Mouse (Mus musculus) midbrain, embryonic 15.5 days (tissue): Measurements from ENCODE around the gene Lemd2. TPM values are rescaled to one million over a fixed set of nuclear protein-coding genes. Genes with fewer than 3 reads are reported as not detected.

Source experiments
- ATAC-seq: fragments of 200-750 bp; cut with Nextera tagmentation; replicated peaks from 2 replicates; pipeline ENCODE4 v1.8.0; 2017; ENCODE audit warnings: moderate TSS enrichment
- H3K27ac ChIP-seq: fragments of 300-500 bp; sonication (generic); 2 replicates; pipeline ENCODE4 v1.5.1; 2015; ENCODE audit warnings: mild to moderate bottlenecking, inconsistent platforms
- H3K27me3 ChIP-seq: fragments of 300-500 bp; sonication (generic); replicated peaks from 2 replicates; pipeline ENCODE4 v1.6.1; 2015; ENCODE audit warnings: inconsistent platforms
- H3K36me3 ChIP-seq: fragments of 300-500 bp; sonication (generic); replicated peaks from 2 replicates; pipeline ENCODE4 v1.6.1; 2015; ENCODE audit warnings: inconsistent platforms
- H3K4me1 ChIP-seq: fragments of 300-500 bp; sonication (generic); 2 replicates; pipeline ENCODE4 v1.6.1; 2015; ENCODE audit warnings: inconsistent platforms
- H3K4me2 ChIP-seq: fragments of 300-500 bp; sonication (generic); 2 replicates; pipeline ENCODE4 v1.6.1; 2015; ENCODE audit warnings: inconsistent platforms, mild to moderate bottlenecking, moderate library complexity
- H3K4me3 ChIP-seq: fragments of 300-500 bp; sonication (generic); 2 replicates; pipeline ENCODE4 v1.5.1; 2015; ENCODE audit warnings: mild to moderate bottlenecking, inconsistent platforms
- H3K9ac ChIP-seq: fragments of 300-500 bp; sonication (generic); 2 replicates; pipeline ENCODE4 v1.6.1; 2015; ENCODE audit warnings: mild to moderate bottlenecking, inconsistent platforms
- H3K9me3 ChIP-seq: fragments of 300-500 bp; sonication (generic); 2 replicates; pipeline ENCODE4 v1.6.1; 2016; ENCODE audit warnings: inconsistent platforms
- WGBS: fragments of 180-500 bp; shearing (Covaris S2); methylation state at CpG from one replicate; pipeline ENCODE4 v1.1.7; 2015; ENCODE audit warnings: mixed read lengths; 5-methylcytosine and 5-hydroxymethylcytosine counted together
- polyA plus RNA-seq: library from polyadenylated mRNA; unstranded; fragments of >200 nt; fragmentation: Nextera tagmentation; extraction: Ambion mirVana; gene quantifications from 2 replicates; pipeline ENCODE4 v1.2.1, GENCODE M21; 2015

Gene Lemd2
- polyA plus RNA-seq, 1 experiment from 2014 or later, result 26.7 TPM

DNA sequence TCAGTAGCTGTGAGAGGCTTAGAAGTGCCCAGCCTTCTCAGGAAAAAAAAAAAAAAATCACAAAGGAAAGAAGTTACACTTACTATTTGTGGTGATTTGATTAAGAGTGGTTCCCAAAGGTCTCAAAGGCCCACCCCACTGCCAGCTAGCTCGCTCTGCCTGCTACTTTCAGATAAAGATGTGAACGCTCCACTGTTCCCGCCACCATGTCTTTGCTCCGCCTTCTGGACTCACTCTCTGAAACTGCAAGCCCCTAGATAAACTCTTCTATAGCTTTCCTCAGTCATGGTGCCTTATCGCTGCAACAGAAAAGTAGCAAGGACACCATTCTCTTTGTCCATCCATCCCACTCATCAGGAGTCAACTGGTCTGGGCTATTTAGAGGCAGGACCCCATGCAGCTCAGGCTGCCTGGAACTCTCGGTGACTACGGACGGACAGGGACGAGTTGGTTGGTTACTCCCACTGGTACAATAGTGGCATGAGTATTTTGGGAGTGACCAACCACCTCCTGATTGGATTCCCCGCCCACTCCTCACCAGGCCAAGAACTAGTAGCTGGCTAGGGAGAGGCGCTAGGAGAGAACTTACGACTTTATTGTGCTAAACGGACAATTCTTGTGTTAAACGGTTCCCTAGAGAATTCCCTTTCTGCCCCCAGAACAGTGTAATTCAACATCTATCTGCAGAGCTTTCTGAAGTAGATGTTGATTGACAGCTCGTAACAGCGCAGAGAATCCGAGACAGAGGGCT lies 25.7 kb downstream of the Lemd2 start:
- 90% methylated on average over 17 of the region's 17 CpGs for WGBS
- ATAC-seq, result no peak
- H3K36me3 ChIP-seq, result no peaks in the 10 kb centered on the region

DNA sequence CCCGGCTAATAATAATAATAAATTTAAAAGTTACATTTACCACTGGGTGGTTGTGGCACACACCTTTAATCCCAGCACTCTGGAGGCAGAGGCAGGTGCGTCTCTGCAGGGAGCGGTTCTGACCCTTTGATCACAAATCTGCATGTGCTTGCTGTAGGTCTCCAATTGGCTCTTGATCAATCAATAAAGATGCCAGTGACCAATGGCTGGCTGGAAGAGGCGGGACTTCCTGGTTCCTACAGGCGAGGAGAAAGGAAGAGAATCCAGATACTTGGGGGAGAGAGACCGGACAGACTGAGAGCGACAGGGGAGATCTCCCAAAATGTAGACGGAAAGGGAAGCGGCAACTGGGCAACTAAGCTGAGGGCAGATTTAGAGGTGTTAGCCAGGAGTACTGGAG lies 26.2 kb downstream of the Lemd2 start:
- Histone ChIP-seq H3K27ac (no peak overlapping the region), H3K4me2 (no peak overlapping the region), H3K4me1 (peaks cover 13% of the 10 kb centered on the region), H3K9ac (no peak overlapping the region), H3K9me3 (no peaks in the 10 kb centered on the region), H3K27me3 (no peaks in the 10 kb centered on the region), H3K4me3 (no peak overlapping the region), H3K36me3 (no peaks in the 10 kb centered on the region)
- WGBS, result 94% methylated on average over 9 of the region's 9 CpGs
- ATAC-seq, result no peak

More for the DNA sequence above, 25.7 kb downstream of the Lemd2 start:
- Histone ChIP-seq H3K27ac (no peak overlapping the region), H3K27me3 (no peaks in the 10 kb centered on the region), H3K4me2 (no peak overlapping the region), H3K9me3 (no peaks in the 10 kb centered on the region), H3K4me3 (no peak overlapping the region), H3K4me1 (peaks cover 13% of the 10 kb centered on the region), H3K9ac (no peak overlapping the region)

DNA sequence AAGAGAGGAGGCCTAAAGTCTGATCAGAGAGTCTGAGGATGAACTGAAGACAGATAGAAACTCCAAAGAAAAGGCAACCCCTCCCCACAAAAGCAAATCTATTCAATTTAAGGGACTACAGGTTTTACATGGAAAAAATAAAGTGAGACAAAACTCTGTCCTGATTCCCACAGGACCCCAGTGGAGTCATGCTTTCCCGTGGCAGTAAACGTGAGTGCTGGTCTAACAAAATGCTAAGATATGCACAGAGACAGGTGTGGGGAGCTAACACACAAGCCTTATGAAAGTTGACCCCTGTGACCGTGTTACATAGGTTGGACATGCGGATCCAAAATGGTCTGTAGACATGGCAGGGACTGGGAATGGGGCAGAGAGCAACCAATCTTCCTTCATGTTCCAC lies 27.5 kb downstream of the Lemd2 start:
- Histone ChIP-seq H3K36me3 (no peaks in the 10 kb centered on the region), H3K9me3 (no peaks in the 10 kb centered on the region), H3K4me1 (peaks cover 13% of the 10 kb centered on the region), H3K27ac (no peak overlapping the region), H3K27me3 (no peaks in the 10 kb centered on the region), H3K4me3 (no peak overlapping the region), H3K9ac (no peak overlapping the region), H3K4me2 (no peak overlapping the region)
- ATAC-seq, result no peak
- WGBS, result 82% methylated on average over 4 of the region's 4 CpGs

- H3K27ac ChIP-seq, result no peak overlapping the region
- no peak overlapping the region for H3K4me2 ChIP-seq
- 73% methylated on average over 3 of the region's 3 CpGs for WGBS
- H3K4me3 ChIP-seq, result no peak overlapping the region
- no peaks in the 10 kb centered on the region for H3K27me3 ChIP-seq
- H3K9ac ChIP-seq, result no peak overlapping the region
- ATAC-seq, result no peak
- H3K36me3 ChIP-seq, result no peaks in the 10 kb centered on the region
- no peaks in the 10 kb centered on the region for H3K9me3 ChIP-seq
- peaks cover 13% of the 10 kb centered on the region for H3K4me1 ChIP-seq
These were observed 28.0 kb downstream of the Lemd2 start for GRCm38 (mm10) chr17:27176287-27176686.

DNA sequence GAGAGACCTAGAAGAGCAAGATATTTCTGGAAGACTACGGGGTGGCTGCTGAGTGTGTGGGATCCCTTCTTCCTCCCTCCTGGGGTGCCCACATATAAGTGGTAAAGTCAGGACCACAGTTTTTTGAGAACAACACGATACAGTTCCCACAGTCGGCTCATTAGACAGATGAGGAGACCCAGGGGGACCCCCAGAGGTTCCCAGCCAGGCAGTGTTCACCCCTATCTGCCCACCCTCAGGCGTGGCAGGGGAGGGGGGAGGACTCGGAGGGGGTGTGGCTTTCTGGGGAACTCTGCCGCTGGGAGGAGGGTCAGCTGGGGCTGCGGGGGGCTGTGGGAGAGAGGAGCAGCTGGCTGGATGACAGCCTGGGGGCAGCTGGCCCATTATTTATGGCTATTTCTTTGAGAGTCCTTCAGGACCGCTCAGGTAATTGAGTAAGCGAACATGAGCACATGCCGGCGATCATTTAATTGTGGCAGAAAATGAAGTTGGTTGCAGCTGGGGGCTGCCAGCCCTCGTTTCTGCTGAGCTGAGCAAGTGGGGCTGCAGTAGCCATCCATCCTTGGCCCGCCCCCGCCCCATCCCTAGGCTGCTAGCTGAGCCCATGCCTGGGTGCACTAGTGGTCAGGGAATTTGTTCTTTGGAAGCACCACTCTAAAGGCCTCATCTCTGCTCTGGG lies 28.9 kb downstream of the Lemd2 start:
- ATAC-seq, result peak; percentile 48
- no peak overlapping the region for H3K4me3 ChIP-seq
- peaks cover 13% of the 10 kb centered on the region for H3K4me1 ChIP-seq
- H3K4me2 ChIP-seq, result no peak overlapping the region
- H3K9ac ChIP-seq, result no peak overlapping the region
- WGBS, result 18% methylated on average over 14 of the region's 14 CpGs
- no peak overlapping the region for H3K27ac ChIP-seq
- H3K27me3 ChIP-seq, result no peaks in the 10 kb centered on the region
- H3K9me3 ChIP-seq, result no peaks in the 10 kb centered on the region
- no peaks in the 10 kb centered on the region for H3K36me3 ChIP-seq

DNA sequence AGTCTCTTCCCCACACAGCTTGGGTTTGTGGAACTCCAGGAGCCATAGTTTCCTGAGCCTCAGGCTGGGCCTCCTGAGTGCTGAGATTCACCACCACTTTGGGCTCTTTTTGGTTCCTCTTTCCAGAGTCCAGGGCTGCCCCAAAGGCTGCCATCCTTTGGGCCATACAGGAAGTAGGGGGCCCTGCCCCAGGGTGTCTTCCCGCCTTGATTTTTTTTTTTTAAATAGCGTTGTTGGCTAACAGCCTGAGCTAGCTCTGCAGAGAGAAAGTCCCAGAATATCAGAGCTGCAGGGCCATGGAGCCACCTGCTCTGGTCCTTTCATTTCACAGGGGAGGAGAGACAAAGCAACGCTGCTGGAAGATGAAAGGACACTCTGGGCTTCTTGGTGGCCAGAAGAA lies 30.6 kb downstream of the Lemd2 start:
- no peak for ATAC-seq
- Histone ChIP-seq H3K27me3 (no peaks in the 10 kb centered on the region), H3K9ac (no peak overlapping the region), H3K4me3 (no peak overlapping the region), H3K27ac (no peak overlapping the region), H3K4me2 (no peak overlapping the region), H3K36me3 (no peaks in the 10 kb centered on the region), H3K9me3 (no peaks in the 10 kb centered on the region), H3K4me1 (peaks cover 13% of the 10 kb centered on the region)
- 69% methylated on average over 3 of the region's 3 CpGs for WGBS

DNA sequence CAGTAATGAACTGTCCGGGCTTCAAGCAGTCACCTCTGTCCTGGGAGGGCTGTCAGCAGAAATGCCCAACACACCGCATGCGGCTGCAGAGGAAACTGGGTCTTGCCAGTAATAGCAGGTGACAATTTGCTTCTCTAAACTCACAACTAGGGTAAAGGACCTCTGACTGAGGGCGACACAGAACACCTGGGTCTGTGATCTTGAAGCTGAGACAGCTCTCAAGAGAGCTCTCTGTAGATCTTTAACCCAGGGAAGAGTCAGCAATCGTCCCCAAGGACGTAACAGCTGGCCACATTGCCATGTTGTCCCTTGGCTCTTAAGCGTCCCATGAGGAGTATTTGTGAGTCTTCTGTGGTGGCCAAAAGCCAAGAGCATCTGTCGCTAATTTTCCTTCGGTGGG lies 31.8 kb downstream of the Lemd2 start:
- Histone ChIP-seq H3K36me3 (no peaks in the 10 kb centered on the region), H3K4me1 (peaks cover 13% of the 10 kb centered on the region), H3K9ac (no peak overlapping the region), H3K9me3 (no peaks in the 10 kb centered on the region), H3K4me3 (no peak overlapping the region), H3K27ac (no peak overlapping the region), H3K4me2 (no peak overlapping the region), H3K27me3 (no peaks in the 10 kb centered on the region)
- 74% methylated on average over 9 of the region's 9 CpGs for WGBS
- no peak for ATAC-seq

GRCm38 (mm10) chr17:27171121-27171520 lies 33.1 kb downstream of the Lemd2 start:
- Histone ChIP-seq H3K4me2 (no peak overlapping the region), H3K4me1 (peaks cover 10% of the 10 kb centered on the region), H3K9me3 (no peaks in the 10 kb centered on the region), H3K36me3 (no peaks in the 10 kb centered on the region), H3K9ac (no peak overlapping the region), H3K27me3 (no peaks in the 10 kb centered on the region), H3K27ac (no peak overlapping the region), H3K4me3 (no peak overlapping the region)
- 75% methylated on average over 5 of the region's 5 CpGs for WGBS
- no peak for ATAC-seq

DNA sequence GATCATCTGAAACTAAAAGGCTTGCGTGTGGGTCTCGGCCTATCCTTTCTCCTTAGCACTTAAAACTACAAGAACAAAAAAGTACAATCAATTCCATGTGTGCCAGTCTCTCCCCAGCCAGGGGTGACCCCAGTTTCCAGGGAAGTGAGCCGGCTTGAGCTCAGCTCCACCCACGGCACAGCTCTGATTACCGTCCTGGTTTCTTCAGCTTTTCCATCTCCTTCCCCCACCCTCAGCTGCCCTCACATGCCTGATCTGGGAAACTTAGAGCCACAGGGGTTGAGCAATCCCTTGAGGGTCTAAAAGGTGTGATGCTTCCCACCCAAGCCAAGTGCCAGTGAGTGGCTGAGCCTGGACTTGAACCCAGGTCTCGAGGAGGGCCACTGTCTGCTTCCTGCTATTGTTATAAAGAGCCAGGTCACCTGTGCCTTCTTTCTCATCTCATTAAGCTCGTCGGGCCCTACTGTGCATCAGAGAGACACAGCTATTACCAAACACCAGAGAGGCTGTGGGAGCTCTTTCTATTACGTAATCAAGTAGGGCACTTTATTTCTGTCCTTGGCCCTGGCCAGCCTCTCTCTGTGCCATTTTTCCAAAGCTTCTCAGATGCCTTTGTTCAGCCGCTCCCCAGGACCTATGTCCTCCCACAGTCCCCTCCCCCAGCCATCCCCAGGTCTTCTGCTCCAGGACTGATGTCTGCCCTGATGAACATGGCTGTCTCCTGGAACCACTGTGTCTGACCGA lies 34.1 kb downstream of the Lemd2 start:
- Histone ChIP-seq H3K4me1 (peaks cover under 1% of the 10 kb centered on the region; the same call in 1 of the 2 replicates), H3K36me3 (no peaks in the 10 kb centered on the region), H3K9ac (no peak overlapping the region), H3K4me3 (no peak overlapping the region), H3K4me2 (no peak overlapping the region), H3K9me3 (no peaks in the 10 kb centered on the region), H3K27me3 (no peaks in the 10 kb centered on the region), H3K27ac (no peak overlapping the region)
- ATAC-seq, result no peak
- 78% methylated on average over 11 of the region's 11 CpGs for WGBS

DNA sequence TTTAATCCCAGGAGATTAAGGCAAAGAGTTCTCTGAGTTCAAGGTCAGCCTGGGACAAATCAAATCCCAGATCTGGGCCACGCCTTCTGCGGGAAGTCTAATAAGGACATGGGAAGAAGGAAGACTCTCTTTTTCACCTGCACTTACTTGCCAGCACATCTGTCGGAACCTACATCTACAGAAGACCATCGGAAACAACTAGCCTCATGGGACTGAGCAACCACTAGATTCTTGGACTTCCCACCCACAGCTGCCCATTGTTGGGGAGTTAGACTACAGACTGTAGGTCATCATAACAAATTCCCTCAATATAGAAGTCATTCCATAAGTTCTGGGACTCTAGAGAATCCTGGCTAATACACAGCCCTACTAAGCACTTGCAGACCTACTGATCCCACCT lies 35.7 kb downstream of the Lemd2 start:
- H3K4me1 ChIP-seq, result no peaks in the 10 kb centered on the region
- no peak overlapping the region for H3K27ac ChIP-seq
- H3K4me3 ChIP-seq, result no peak overlapping the region
- H3K36me3 ChIP-seq, result no peaks in the 10 kb centered on the region
- WGBS, result 96% methylated on average over 4 of the region's 4 CpGs
- H3K27me3 ChIP-seq, result no peaks in the 10 kb centered on the region
- ATAC-seq, result no peak
- no peaks in the 10 kb centered on the region for H3K9me3 ChIP-seq
- H3K9ac ChIP-seq, result no peak overlapping the region
- no peak overlapping the region for H3K4me2 ChIP-seq

GRCm38 (mm10) chr17:27167545-27167944 lies 36.7 kb downstream of the Lemd2 start, which contains the start of gene Ip6k3:
Ip6k3 (minus strand) TSS chr17:27167795.
- Histone ChIP-seq H3K27me3 (no peaks in the 10 kb centered on the region), H3K27ac (no peak within 1 kb of the TSS), H3K36me3 (no peaks in the 10 kb centered on the region), H3K4me3 (no peak within 1 kb of the TSS), H3K4me1 (no peaks in the 10 kb centered on the region), H3K9me3 (no peaks in the 10 kb centered on the region), H3K9ac (no peak within 1 kb of the TSS), H3K4me2 (no peak within 1 kb of the TSS)
- no peak for ATAC-seq
- WGBS, result 57% methylated on average over 4 of the region's 4 CpGs

DNA sequence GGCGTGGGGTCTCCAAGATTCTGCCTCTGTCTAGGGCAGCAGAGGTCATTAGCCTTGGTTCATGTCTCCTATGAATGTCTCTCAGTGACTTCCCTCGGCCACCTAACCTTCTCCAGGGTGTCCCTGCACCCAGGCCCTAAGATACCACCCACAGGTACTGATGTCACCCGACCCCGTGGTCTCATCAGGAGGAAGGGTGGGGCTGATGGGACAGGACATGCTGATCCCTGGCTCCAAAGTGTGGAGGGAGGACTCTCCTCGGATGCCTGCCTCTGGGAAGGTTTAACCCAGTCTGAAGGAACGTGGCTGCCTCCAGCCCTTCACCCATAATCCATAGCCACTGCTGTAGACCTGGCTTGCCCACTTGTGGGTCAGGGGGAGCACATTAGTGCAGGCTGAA lies 37.4 kb downstream of the Lemd2 start:
- ATAC-seq, result no peak
- WGBS, result 86% methylated on average over 6 of the region's 6 CpGs

More for the DNA sequence above, 37.4 kb downstream of the Lemd2 start:
- no peak overlapping the region for H3K4me2 ChIP-seq
- no peak overlapping the region for H3K9ac ChIP-seq
- H3K9me3 ChIP-seq, result no peaks in the 10 kb centered on the region
- H3K4me3 ChIP-seq, result no peak overlapping the region
- no peaks in the 10 kb centered on the region for H3K4me1 ChIP-seq
- H3K27ac ChIP-seq, result no peak overlapping the region
- H3K36me3 ChIP-seq, result no peaks in the 10 kb centered on the region
- H3K27me3 ChIP-seq, result no peaks in the 10 kb centered on the region
